Mouse (Mus musculus) erythroblast, embryonic 14.5 days (primary cell): ENCODE measurements at regions not wholly inside any gene's neighbourhood (a gene's known extent, or its start where the extent isn't known, plus 50 kb on each side); places are given as distances from the start of the nearest gene placed in this dataset.

Source experiments
- GATA1 ChIP-seq: IDR thresholded peaks from 2 replicates; pipeline ENCODE4 v1.6.1; 2012; ENCODE audit warnings: low read length, inconsistent platforms, mixed read lengths
- TAL1 ChIP-seq: IDR thresholded peaks from 3 replicates; pipeline ENCODE4 v1.6.1; 2012; ENCODE audit warnings: low read length, inconsistent platforms, mixed read lengths

GRCm38 (mm10) chr1:184333086-184333485 is 299.0 kb upstream of the 1700056E22Rik start:
- TF ChIP-seq TAL1 (no peak), GATA1 (no peak)
